Mouse (Mus musculus): Measurements from ENCODE around the gene Tfap2c.

Tfap2c gene

DNA sequence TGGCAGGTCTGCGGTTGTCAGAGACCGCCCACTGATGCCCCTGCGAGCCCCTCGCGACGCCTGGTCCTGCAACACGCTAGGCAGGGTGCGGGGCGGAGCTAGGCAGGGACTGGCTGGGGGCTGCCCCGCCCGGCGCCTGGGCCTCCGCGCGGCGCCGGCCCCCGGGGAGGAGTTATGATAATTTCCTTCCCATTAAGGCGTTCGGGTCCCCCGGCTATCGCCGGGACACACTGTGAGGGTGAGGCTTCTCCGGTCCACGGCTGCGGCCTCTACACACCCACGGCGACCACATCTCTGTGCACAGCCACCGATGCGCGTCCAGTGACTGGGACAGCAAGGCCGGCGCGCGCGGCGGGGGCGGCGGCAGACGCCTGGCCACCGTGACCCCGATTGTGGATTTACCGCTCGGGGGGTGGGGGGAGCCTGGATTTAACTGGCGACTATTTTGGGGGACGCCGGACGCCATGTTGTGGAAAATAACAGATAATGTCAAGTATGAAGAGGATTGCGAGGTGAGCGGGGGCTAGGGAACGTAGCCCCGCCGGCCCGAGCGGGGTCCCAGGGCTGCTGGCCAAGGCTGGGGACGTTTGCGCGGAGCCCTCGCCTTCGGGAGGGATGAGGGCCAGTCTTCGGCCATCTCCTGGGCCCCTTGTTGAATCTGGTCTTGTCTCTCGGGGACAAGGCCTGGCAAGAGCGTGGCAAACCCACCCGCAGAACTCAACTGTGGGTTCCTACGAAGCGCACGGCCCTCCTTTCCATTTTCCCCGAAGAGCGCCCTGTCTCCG, at the start of gene Tfap2c:
Tfap2c (plus strand) TSS at position 223 of the 785 bp plus-strand sequence.
- DNase-seq: peak; percentile 23

DNA sequence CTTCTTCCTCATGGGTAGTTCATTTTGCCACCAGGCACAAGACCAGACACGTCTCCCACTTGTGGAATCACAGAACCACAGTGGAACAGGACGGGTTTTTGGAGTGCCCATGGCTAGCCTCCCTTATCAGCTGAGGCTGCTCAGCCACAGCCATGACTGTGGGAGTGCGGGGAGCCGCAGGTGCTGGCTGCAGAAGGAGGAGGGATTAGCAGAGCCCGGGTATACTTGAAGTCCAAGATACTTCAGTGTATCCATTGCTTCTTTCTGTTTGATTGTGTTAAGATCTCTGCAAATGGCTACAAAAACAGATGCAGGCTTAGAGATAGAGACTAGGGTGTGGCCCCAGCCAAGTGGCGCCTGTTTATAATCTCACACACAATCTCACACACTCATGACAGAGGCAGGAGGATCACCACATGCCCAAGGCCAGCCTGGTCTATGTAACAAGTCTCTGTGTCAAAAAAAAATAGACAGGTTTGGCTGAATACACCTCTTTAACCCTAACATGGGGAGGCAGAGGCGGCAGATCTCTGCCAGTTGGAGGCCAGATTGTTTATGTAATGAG, 48.6 kb upstream of the Tfap2c start:
- DNase-seq: no peak

DNA sequence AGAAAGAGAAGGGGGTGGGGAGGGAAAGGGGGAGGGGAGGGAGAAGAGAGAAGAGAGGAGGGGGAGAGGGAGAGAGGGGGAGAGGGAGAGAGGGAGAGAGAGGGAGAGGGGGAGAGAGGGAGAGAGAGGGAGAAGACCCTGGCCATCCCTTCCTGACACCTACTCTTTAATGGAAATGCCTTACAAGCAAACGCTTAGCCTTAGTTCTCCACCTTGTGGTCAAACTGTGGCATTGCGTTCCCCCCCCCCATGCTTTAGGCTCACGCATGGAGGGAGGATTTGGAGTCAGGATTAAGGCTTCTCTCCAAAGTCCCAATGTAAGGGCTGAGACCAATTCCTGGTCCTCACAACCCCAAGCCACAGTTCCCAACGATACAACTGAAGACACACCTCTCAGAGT, 48.1 kb upstream of the Tfap2c start:
- peak; percentile 25 for DNase-seq

GRCm38 (mm10) chr2:172502168-172502567, 47.2 kb upstream of the Tfap2c start:
- no peak for DNase-seq

DNA sequence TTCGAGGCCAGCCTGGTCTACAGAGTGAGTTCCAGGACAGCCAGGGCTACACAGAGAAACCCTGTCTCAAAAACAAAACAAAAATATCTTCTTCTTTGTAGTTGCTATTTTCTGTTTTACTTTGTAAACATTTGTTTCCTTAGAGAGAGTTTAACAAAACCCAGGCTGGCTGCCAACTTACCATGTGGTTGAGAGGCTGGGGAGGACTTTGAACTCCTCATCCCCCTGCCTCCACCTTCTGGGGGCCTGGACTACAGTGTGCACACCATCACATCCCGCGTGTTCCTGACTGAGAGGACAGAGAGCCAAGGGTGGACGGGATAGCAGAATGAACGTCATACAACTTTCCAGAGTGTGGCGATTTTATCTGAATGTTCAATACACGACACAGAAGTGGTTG, 43.3 kb upstream of the Tfap2c start:
- peak; percentile 5 for DNase-seq

DNA sequence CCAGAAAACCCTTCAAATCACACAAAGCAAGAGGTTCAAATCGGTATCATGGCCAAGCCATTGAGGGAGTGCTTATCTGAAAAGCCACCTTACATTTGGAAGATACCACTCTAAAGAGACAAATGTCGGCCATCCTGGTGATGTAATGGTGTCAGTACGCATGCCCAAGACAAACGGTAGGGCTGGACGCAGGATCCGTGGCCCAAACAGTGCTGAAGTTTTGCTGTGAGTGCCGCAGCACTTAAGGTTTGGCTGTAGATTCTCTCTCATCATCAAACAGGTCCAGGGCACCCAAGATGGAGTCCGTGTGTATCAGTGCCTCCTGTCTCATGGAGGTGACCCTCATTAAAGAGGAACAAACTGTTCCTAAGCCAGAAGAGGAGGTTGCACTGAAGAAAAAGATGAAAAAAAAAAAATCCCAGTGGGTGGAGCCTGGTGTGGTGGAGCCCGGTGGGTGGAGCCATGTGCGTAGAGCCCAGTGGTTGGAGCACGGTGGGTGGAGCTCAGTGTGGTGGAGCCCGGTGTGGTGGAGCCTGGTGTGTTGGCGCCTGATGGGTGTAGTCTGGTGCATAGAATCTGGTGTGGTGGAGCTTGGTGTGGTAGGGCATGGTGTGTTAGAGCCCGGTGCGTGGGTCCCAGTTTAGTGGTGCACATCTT, 39.2 kb upstream of the Tfap2c start:
- DNase-seq: no peak

- no peak for DNase-seq
Measured at GRCm38 (mm10) chr2:172510899-172511298, 38.5 kb upstream of the Tfap2c start.

DNA sequence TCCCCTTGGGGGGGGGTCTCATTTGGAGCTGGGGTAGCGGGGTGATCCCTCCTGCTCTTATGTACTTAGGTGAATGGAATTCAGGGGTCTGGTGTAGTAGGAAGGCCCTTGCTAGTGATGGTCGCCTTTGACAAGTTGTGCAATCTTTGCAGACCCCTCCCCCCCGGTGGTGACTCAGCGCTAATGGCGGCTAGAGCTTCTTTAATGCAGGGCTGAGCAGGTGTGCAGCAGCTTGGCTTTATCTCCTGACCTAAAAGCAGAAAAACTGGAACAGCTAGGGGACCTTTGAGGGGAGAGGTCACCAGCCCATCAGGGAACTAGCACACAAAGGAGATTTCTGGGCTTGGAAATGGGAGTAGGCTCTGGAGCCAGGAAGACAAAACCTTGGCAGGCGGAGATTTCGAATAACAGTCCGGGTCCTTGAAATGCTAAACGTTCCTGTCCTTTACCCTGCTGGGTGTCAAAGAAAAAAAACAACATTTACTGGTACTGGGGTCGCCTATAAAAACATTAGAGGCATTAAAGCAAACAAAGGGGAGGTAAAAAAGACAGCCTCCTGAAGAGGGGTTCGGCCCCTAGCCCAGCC, 32.9 kb upstream of the Tfap2c start:
- no peak for DNase-seq

DNA sequence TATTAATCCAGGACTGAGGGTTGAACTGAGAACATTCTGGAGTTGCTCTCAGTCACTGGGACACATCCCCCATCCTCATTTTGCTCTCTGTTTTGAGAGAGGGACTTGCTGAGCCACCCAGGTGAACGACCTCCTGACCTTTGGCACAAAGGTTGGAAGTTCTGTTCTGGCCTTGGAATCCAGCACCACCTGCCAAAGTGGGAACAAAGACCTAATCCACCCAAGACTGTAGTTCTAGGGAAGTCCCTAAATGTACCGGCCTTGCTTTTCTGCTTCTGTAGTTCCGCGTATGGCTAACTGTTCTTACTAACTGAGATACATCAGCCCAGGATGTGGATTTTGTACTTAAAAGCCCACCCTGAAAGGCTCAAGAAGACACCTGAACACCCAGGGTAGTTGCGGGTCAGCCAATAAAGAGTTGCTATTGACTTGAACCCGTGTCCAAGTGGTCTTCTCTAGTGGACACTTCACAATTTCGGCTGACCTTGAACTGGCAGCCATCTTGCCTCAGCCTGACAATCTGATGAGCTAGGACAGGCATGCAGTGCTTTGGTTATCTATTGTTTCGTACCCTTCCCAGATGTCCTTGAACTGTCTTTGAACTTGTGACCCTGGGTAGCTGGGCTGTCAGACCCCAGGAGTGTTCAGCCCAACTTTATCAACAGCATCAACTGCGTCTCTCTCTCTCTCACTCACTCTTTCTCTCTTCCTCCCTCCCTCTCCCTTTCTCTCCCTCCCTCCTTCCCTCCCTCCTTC, 28.6 kb upstream of the Tfap2c start:
- no peak for DNase-seq

DNA sequence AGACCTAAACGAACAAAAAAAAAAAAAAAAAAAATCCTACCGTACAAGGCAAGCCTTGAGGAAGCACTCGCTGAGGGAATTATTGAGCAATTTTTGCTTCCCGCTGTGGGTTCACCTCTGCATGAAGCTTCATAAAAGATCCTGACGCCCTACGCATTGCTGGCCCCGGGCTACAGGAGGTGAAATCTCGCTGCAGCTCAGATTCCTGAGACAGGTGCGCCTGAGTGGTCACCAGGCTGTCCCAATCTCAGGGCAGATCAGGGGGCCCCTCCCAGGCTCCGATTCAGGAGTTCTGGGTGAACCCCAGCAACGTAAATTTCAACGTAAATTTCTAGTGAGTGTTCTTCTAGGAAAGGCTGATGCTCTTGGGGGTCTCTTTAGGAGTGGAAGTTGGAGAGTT, 26.9 kb upstream of the Tfap2c start:
- no peak for DNase-seq

- no peak for DNase-seq
Measured at GRCm38 (mm10) chr2:172527175-172527574, 22.2 kb upstream of the Tfap2c start.

DNA sequence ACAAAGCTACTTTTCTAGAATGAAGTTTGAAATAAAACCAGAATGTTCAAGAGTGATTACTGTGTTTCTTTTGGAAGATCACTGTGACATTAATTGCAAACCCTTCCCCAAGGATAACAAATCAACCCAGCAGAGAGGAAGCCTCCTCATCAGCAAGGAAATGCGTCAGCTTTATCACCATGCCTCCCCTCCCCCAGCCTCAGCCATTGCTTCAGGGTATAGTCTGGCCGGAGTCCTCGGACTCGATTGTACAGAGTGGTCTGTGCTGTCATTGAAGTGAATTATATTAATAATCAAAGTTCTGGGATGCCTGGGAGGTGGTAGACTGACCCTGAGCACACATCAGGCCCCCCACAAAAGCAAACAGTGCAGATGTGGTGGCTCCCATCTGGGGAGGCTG, 5.4 kb upstream of the Tfap2c start:
- no peak for DNase-seq

DNA sequence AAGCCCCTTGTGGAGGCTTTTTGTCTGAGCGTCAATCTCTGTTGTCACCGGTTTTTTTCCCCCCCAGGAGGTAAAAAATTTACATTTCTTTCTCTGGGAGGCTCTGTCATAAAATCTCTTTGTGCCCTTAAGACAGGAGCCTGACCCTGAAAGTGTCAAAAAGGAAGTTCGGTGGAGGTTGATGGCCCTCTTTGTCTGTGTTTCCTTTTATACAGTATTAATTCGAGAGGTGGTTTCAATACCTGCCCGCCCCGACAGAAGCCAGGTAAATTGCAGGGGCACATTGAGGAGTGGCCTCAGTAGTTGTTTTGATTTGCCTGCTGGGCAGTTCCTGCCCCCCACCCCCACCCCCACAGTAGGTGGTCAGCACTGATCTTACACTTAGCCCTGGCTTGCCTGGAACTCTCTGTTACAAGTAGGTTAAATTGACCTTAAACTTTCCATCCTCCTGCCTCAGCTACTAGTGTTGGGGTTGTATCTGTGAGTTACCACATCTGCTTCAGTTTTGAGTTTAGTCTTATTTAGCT, 4.7 kb upstream of the Tfap2c start:
- no peak for DNase-seq

DNA sequence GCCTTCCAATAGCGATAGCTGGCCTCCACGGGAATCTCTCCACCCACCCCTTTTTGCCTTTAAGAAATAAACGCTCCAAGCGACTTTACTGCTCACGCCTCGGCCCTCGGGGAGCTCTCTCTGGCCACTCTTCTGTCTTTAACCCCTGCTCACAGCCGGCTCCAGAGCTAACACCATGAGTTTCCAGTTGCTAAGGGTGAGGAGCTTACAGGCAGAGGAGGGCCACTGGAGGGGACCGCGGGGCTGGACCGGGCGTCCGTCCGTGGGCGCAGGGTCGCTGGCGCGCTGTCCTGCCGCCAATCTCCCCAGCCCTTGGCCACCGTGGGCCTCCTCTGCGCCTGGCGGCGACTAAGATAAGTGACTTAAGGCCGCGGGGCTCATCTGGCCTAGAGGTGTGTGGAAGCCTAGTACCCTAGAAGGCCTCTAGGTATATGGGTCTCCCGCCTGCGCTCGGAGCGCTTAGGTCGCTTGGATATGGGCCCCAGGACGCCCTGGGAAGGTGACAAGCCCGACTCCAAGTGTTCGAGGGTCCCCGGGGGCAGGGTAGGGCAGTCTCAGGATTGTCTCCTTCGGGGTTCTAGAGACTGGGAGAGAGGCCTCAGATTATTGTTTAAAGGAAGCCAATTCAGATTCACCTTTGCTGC, 3.7 kb upstream of the Tfap2c start:
- no peak for DNase-seq

DNA sequence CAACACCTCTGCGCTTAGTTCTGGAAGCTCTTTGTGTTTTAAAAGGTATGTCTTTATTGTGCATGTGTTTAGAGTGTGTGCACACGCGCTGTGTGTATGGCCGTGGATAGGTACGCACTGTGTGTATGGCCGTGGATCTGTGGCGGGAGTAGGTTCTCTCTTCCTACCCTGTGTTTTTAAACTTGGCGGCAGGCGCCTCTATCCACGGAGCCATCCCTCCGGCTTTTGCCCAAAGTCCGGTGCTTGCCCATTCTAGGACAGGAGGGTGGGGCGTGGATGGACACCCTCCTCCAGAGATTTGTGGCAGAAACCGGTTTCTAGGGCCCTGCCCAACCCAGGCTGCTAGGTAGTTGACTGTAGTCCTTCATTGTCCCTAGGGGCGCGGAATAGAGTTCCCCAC, 2.8 kb upstream of the Tfap2c start:
- DNase-seq: no peak

DNA sequence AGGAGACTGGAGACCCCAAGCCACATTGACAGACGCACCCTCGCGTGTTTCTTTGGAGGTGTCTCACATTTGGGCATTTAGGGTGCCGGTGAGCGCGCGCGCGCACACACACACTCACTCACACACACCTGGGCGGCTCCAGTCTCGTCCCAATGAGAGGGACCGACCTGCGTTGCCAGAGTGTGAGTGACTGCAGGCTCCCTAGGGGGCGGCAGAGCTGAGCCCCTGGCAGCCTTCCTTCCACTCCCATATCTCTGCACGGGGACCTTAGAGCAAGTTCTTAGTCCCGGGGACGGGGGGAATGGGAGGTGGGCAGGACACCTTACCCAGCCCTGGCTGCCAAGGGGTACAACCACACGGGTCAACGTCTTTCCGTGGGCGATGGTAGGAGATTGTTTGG, 2.3 kb upstream of the Tfap2c start:
- peak; percentile 22 for DNase-seq

GRCm38 (mm10) chr2:172547807-172548586, 1.4 kb upstream of the Tfap2c start:
- DNase-seq: no peak

- no peak for DNase-seq
Measured at GRCm38 (mm10) chr2:172548672-172549255, 629 bp upstream of the Tfap2c start.

- DNase-seq: peak; percentile 60
Measured at GRCm38 (mm10) chr2:172550364-172551080, 1.1 kb downstream of the Tfap2c start.

GRCm38 (mm10) chr2:172551081-172551720, 1.8 kb downstream of the Tfap2c start:
- no peak for DNase-seq
